Mouse (Mus musculus): Measurements from ENCODE around the gene Anxa9.
"Not testable (repeated sequence)": the region's sequence is repeated elsewhere in the genome, so short reads cannot be mapped to it uniquely, and the experiment has no call there.

Gene Anxa9

DNA sequence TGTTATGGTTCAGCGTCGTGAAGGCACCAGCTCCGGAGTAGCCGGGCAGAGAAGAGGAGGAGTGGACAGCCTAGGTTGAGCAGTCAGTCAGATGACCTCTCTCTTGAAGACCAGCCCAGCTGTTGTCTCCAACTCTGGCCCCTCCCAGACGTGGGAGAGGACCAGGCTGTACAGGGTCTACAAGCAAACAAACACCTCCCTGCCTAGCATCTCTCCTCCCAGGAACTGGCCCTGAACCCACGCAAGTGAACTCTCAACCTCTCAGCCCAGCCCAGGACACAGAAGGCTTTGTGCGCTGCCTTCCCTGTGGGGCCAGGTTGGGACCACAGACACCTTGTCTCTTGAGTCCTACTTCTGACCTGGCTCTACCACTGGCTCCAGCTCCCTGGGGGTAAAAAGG, at the start of gene Anxa9:
Anxa9 (minus strand) TSS at position 77 of the 400 bp plus-strand sequence.
- DNase-seq (ENCODE audit: low read depth, low spot score), result no peak

DNA sequence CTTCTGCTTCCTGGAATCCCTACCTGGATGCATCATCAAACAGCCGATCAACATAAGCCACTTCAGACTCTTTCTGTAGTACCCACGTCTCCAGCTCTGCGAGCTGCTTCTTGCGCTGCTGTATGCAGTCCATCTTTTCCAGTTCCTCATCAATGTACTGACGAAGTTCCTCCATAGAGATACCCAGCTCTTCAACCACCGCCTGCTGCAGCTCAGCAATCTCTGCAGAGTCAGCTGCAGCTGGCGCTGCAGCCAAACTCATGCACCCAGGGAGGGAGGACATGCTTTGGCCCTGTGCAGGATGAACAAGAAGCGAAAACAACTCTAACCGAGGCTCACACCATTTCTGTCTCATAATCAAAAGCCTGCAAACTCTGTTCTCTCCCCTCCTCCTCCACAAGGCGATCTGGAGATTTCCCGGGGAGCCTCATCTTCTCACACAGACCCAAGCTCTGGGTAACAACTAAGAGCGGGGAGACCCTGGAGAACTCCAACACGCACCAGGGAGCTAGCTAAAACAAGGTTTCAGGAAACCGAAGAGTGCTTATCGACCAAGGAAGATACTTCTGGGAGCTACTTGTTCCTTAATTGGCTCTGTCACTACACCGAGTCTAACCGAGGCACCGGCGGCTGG, 49.1 kb upstream of the Anxa9 start:
- not testable (repeated sequence) for DNase-seq (ENCODE audit: low read depth, low spot score)

DNA sequence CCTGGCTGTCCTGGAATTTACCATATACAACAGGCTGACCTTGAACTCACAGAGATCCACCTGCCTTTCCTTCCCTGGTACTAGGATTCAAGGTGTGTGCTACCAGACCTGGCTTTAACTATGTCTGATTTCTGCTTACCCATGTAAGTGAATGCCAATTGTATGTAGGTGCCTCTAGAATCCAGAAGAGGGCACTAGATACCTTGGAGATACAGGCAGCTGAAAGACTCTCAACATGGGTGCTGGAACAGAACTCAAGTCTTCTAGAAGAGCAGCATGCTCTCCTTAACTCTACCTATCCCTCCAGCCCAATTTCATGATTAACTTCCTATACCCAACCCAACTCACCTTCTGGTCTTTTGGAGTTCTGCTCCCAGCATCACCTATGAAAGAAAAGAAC, 42.5 kb upstream of the Anxa9 start:
- DNase-seq (ENCODE audit: low read depth, low spot score), result peak; percentile 63

DNA sequence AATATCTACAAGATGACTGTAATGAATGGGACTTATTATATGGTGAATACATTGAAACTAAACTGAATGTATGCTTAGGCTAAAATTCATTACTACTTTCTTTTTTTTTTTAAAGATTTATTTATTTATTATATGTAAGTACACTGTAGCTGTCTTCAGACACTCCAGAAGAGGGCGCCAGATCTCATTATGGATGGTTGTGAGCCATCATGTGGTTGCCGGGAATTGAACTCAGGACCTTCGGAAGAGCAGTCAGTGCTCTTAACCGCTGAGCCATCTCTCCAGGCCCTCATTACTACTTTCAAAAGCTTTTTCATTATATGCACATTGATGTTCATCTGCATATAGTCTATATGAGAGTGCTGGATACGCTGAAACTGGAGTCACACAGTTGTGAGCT, 41.4 kb upstream of the Anxa9 start:
- not testable (repeated sequence) for DNase-seq (ENCODE audit: low read depth, low spot score)

DNA sequence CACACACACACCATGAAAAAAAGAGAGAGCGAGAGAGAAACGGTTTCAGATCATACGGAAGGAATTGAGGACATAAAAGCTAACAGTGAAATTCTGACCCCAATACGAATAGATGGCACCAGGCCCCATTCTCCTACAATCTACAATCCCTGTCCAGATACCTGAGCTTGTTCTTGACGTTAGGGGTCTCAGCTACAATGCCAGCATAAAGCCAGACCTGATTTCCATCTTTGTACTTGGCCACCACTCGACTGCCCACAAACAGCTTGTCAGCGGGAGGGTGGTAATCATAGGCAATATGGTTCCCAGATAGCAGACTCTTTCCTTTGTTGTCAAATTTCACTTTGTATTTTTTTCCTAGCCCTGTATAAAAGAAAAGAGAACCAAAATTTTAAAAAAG, 39.5 kb upstream of the Anxa9 start:
- DNase-seq (ENCODE audit: low read depth, low spot score), result no peak

DNA sequence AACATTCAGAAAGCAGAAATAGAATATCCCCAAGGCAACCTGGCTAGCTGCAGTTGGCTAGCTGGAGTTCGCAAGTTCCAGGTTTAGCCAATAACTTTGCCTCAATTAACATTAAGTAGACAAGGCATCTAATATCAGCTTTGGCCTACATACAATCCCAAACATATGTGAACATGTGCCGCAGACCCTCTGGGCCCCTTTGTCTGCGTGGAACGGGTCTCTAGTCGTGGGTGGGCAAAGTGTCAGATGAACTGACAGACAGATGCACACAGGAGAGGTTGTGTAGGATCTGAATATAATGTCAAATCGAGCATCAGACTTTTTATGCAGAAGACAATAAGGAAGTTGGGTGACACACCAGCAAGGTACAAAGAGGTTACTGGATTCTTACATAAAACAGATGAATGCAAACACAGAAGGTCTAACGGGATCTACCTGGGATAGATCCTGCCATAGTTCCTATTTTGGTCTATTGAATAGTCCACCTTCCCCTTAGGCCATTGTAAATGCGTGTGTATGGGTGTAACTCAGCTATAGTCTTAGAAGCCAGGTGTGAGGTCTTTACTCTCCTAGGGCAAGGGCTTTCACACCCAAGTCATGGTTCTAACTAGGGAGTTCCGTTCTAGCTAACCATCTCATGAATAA, 36.5 kb upstream of the Anxa9 start:
- not testable (repeated sequence) for DNase-seq (ENCODE audit: low read depth, low spot score)

DNA sequence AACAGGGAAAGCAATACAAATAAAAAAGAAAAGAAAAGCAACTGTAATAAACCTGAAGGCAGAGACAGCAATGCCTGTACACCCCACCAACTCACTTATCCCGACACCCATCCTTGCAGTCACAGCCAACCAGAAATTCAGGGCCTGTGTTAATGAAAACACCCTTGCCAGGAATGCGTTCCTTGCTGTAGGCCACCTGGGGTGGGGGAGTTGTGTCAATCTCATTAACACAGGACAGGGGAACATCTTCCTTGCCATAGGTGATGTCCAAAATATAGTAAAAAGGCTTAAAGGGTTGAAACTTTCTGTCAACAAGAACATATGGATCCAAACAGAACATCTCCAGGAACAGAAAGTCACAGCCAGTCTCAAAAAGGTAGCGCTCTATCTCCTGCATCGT, 31.3 kb upstream of the Anxa9 start:
- DNase-seq (ENCODE audit: low read depth, low spot score), result no peak

DNA sequence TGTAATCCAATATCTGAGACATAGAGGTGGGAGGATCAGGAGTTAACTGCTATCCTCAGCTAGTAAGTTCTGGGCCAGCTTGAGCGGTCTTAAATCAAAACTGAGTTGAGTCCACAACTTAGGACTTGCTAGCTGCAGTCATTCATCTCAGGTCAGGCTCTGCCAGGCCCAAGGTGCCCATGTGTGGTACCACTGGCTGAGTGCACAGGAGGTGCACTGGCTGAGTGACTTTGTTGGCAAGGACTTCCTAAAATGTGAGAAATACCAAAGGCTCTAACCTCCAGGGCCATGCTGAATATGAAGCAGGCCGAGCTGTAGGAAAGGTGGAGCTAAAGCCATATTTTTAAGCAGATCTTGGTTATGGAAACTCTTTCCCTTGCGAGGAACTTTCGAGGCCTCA, 30.4 kb upstream of the Anxa9 start:
- DNase-seq (ENCODE audit: low read depth, low spot score), result no peak

DNA sequence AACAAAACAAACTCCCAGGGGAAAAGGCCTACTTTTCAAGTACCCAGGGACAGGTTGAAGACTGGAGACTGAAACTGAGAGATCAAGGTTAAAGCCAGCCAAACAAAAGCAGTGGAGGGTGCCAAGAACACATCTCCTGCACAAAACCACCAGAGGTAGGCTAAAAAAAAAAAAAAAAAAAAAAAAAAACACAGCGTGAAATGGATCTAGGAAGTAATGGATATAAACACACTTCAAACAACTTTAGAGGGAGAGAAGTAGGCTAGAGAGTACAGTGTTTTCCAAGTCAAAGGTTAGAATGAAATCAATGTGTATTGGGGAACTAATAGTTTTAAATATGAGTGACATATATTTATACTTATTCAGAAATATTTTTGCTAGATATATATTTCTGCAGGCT, 24.6 kb upstream of the Anxa9 start:
- no peak for DNase-seq (ENCODE audit: low read depth, low spot score)

DNA sequence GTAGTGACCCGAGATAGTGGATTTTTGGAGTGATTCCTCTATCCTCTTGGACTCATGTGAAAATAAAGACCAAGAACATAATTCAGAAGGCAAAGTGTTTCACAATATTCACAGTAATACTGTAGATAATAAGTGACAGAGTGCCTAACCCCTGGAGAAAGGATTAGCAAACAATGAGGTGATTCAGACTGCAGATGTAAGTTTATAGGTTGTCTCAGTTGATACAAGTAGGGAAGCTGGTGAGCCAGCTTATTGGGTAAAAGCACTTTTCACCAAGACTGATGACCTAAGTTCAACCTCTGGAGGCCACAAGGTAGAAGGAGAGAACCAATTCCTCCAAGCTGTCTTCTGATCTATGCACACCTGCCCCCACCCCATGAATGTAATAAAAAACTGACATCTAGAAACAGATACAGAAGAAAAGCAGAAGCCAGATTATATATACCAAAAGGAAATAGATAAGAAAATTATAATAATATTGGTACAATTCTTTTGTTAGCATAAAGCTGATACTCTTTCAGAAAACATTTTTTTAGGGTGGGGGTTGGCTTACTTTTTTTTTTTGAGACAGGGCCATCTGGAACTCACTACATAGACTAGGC, 21.9 kb upstream of the Anxa9 start:
- DNase-seq (ENCODE audit: low read depth, low spot score), result no peak

DNA sequence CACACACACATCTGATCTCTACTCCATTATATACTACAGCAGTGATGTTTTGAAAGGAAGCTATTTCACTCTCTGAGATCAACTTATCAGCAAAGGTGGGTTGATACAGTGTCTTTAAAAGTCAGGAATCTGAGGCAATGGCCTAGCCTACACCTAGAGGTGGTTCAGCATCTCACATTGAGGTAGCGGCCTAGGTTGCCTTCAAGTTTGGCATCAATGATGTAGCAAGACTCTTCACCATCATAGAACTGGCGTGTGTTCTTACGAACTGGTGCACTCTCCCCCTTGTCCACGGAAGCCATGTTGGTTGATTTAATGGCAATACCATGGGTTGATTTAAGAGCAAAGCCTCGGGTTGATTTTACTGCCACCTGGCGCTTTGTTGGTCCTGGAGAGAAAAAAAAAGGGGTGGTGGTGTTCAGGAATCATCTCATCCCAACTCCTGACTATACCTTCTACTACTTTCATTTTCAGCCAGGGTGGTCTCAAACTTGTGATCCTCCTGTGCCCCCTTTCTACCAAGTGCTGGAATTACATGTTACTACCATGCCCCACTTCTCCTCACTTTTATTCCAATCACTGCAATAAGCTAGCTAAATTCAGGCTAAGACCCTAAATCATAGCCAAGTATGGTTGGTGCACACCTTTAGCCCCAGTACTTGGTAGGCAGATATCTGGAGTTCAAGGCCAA, 17.6 kb upstream of the Anxa9 start:
- peak; percentile 18 for DNase-seq (ENCODE audit: low read depth, low spot score)

DNA sequence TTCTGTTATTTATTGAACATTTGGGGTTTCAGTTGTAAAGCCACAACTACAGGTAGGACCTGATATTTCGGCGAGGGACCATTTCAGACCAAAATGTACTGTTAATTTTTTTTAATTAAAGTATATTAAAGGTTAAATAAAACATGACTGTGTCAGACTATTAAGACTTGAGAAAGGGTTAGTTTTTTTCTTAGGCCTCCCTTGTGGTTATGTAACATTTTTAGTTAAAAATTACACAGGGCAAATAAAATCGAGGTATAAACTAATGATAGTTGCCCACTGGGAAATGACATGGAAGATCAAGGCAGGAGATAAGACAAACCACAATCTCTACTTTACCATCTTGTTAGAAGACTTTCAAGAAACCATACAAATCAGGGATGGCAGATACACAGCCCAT, 16.5 kb upstream of the Anxa9 start:
- no peak for DNase-seq (ENCODE audit: low read depth, low spot score)

DNA sequence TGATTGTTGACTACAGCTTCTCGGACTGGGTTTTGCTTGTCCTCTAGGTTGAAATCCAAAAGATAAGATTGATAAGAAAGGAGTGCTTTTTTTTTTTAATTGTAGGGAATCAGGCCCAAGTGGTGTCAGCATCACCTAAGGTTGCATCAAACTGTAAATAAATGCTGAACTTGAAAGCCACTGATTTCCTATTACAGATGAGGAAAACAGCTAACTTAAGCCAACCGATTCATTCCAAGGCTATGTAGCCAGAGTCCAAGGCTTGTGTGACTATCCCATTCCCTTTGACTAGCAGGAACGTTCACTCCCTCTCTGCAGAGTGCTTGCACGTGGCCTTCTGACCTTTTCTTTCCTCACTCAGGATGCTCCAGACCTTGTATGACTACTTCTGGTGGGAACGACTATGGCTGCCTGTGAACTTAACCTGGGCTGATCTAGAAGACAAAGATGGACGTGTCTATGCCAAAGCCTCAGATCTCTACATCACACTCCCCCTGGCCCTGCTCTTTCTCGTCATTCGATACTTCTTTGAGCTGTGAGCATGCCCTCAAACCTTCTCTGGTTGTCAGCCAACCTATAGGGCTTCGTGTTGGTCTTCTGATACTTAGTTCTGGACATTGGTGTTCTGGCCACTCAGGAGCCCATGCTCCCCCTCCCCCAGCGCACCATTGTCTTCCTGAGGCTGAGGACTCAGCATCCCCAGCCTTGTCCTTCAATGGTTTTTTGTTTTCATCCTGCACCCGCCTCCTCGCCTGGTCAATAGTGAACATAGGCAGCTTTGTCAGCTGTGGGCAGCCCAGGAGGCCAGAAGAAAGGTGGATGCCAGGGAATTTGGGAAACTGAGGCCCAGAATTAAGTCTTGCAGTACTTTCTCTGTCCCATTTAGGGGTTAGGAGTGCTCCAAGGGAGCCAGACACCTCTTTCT, 13.0 kb upstream of the Anxa9 start:
- peak; percentile 84 for DNase-seq (ENCODE audit: low read depth, low spot score)

DNA sequence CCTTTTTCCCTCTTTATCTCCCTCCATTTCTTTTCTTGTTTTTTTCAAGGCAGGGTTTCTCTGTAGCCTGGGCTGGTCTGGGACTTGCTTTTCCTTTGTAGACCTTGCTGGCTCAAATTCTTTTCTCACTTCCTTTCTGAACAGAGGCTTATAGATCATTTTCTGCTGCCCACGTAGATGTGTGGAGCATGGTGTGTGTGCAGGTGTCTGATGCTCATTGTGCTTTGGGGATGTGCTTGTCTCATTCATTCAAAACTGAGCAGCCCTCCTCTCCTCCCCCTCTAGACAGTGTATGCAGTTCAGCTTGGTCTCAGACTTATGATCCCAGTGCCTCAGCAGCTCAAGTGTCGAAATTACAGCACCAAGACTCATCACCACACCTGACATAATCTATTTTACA, 12.1 kb upstream of the Anxa9 start:
- peak; percentile 14 for DNase-seq (ENCODE audit: low read depth, low spot score)

DNA sequence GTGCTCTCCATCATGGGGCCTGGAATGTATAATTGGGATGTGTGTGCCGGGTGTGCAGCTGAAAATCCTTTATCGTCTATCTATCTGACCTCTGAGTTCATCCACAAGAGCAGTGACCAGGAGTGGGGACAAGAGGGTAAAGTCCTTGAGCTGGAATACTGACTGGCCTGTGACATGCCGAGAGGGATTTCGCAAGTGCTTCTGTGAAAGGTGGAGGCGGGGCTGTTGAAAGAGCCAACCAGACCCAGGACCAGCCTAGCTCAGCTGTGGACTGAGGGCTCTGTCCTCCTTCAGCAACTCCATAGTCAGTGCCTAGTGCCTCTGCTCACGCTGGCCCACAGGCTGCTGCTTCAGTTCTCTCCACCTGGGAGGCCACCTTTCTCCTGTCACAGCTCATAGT, 11.6 kb upstream of the Anxa9 start:
- DNase-seq (ENCODE audit: low read depth, low spot score), result peak; percentile 76

DNA sequence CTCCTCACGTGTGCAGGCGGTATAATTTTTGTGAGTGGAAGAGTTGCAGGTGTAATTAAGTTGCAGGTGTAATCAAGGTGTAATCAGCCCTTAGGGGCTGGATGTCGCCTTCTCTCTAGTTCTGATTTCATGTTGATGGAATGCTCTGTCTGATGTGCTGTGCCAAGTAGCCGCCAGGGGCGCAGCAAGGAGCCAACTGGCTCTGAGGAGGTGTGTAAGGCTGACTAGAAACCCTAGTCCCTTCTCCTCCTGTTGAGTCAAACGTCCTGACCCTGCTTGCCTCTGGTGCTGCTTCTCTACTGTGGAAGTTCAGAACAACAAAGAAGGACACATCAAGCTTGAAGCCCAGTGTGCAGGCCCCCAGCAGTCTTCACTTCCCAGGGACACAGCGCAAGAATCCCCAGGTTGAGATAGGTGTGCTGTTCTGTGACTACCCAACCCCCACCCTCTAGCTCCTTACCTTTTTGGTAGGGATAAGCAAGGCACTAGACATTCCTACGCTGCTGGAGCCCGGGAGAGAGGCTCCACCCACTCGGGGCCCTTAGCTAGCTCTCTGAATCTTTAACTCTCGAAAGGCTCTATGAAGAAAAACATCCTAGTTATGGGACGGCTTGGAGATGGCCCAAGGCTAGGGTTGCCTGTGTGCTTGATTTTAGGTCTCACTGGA, 10.6 kb upstream of the Anxa9 start:
- peak; percentile 76 for DNase-seq (ENCODE audit: low read depth, low spot score)

DNA sequence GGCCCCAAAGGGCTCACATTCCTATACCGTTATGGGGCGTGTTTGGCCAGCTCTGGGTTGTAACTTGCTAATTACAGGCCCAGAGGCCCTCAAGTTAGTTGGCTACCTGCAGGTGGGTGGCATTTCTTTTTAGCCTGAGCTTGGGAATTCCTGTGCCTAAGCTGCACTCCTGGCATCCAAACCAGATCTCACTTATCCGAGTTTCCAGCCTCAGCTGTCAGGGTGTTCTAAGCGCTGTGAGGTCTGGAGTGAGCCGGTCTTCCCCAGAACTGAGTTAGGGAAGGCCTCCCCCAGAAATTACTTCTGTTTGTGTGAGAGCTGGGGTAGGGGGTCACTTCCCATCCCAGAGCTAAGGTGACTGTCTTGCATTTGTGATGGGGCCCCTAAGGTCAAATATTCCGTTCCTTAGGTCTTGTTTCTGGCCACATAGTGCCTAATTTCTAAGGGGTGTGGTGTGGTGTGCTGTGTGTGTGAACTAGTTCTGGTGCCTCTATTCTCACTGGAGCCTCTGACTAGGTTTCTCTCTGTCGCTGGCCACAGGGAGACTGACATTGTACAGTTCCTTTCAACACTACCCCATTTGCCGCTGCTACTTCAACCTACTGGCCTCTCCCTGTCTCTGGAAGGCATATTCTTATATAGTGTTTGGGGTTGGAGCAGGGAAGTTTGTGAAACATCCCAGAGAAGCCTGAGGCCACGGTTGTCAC, 9.0 kb upstream of the Anxa9 start:
- DNase-seq (ENCODE audit: low read depth, low spot score), result no peak

DNA sequence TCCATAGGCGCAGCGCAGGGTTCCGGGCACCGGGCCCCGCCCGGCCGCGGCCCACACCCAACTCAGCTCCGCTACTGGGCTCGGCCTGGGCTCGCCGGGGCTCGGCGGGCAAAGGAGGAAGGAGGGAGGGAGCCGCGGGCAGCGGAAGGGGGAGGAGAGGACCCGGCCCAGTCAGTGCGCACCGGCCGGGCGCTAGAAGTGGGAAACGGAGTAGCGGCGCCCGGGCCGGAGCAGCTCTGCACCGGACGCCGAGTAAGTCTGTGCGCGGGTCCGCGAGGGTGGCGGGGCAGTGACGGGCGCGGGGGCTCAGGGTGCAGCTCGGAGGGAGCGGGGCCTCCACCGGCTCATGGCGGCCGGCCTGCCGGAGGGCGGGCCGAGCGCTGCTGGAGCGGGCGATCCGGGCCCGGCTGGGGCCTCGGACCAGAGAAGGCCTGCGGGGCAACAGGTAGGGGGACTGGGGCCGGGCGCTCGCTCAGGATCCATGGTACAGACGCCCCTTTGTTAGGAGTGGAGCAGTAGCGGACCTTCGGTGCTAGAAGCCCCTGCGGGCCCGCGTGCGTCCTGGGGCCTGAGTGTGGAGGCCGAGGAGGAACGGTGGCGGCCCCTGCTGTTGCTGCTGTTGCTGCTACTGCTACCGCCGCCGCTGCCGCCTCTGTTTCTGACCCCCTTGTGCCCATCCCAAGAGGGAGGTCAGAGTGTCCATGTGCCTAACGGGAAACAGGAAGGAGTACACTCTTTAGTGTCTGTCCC, 8.3 kb upstream of the Anxa9 start:
- peak; percentile 82 for DNase-seq (ENCODE audit: low read depth, low spot score)

DNA sequence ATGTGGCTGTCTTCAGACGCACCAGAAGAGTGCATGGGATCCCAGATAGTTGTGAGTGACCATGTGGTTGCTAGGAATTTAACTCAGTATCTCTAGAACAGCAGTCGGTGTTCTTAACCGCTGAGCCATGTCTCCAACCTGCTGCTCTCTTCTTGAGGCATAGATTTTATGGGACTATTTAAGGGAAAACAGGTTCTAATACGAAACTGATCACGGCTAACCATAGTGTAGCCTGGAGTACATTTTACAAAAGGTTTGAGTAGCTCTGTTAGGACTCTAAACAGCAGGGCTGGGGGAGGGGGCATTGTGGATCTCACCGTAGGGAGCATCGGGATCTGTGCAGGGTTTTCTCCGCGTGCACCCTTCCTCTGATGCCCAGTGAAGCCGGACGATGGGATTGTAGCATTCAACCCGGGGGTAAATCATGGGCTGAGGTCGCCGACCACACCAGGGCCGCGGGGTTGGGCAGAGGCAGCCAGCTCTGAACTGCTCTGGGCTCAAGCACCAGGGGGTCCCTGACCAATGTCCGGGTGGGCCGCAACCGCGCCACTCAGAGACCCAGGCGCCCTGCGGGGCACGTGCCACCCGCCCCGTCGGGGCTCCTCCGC, 7.6 kb upstream of the Anxa9 start, which contains the start of gene Cers2:
Cers2 (plus strand) TSS at position 306 of the 608 bp plus-strand sequence.
- no peak for DNase-seq (ENCODE audit: low read depth, low spot score)

Measured in brain, adult 2 months (tissue).